Mouse (Mus musculus) liver, embryonic 16.5 days (tissue): Measurements from ENCODE around the gene Ppp2r5b. TPM values are rescaled to one million over a fixed set of nuclear protein-coding genes. Genes with fewer than 3 reads are reported as not detected.

Source experiments
- ATAC-seq: fragments of 200-750 bp; cut with Nextera tagmentation; 2 replicates; pipeline ENCODE4 v1.8.0; 2017; ENCODE audit warnings: low read depth, mild to moderate bottlenecking, moderate number of reproducible peaks, moderate library complexity
- H3K27ac ChIP-seq: fragments of 300-500 bp; sonication (generic); 2 replicates; pipeline ENCODE4 v1.5.1; 2014; ENCODE audit warnings: mild to moderate bottlenecking, low read length
- H3K27me3 ChIP-seq: fragments of 300-500 bp; sonication (generic); 2 replicates; pipeline ENCODE4 v1.6.1; 2014; ENCODE audit warnings: low read depth, low read length, mixed read lengths; ENCODE audit not compliant: control insufficient read depth, insufficient read depth
- H3K36me3 ChIP-seq: fragments of 300-500 bp; sonication (generic); 2 replicates; pipeline ENCODE4 v1.6.1; 2014; ENCODE audit warnings: mild to moderate bottlenecking; ENCODE audit not compliant: control insufficient read depth, insufficient read depth
- H3K4me1 ChIP-seq: fragments of 300-500 bp; sonication (generic); 2 replicates; pipeline ENCODE4 v1.6.1; 2014; ENCODE audit warnings: low read depth, low read length, mixed read lengths; ENCODE audit not compliant: control insufficient read depth
- H3K4me2 ChIP-seq: fragments of 300-500 bp; sonication (generic); 2 replicates; pipeline ENCODE4 v1.6.1; 2014; ENCODE audit warnings: low read depth, low read length, mixed read lengths
- H3K4me3 ChIP-seq: fragments of 300-500 bp; sonication (generic); 2 replicates; pipeline ENCODE4 v1.5.1; 2014; ENCODE audit warnings: low read depth, mild to moderate bottlenecking, low read length
- H3K9ac ChIP-seq: fragments of 300-500 bp; sonication (generic); 2 replicates; pipeline ENCODE4 v1.6.1; 2014; ENCODE audit warnings: low read depth, low read length
- H3K9me3 ChIP-seq: fragments of 300-500 bp; sonication (generic); replicated peaks from 2 replicates; pipeline ENCODE4 v1.6.1; 2016; ENCODE audit warnings: low read length; ENCODE audit not compliant: control insufficient read depth
- WGBS: fragments of 180-500 bp; shearing (Covaris S2); extraction: QIAGEN DNeasy Blood & Tissue Kit; methylation state at CpG from one replicate; pipeline ENCODE4 v1.1.7; 2014; ENCODE audit not compliant: insufficient replicate concordance; 5-methylcytosine and 5-hydroxymethylcytosine counted together
- polyA plus RNA-seq: library from polyadenylated mRNA; unstranded; fragments of >200 nt; fragmentation: Nextera tagmentation; extraction: Ambion mirVana; gene quantifications from 2 replicates; pipeline ENCODE4 v1.2.1, GENCODE M21; 2015

Gene Ppp2r5b
- polyA plus RNA-seq, 1 experiment from 2014 or later = 3.7 TPM

- 70% methylated on average over 2 of the region's 2 CpGs for WGBS
- Histone ChIP-seq H3K36me3 (no peaks in the 10 kb centered on the region), H3K9ac (no peak overlapping the region), H3K4me2 (no peak overlapping the region), H3K4me3 (no peak overlapping the region), H3K27me3 (no peaks in the 10 kb centered on the region), H3K27ac (no peak overlapping the region), H3K9me3 (no peaks in the 10 kb centered on the region), H3K4me1 (peaks cover 18% of the 10 kb centered on the region)
- ATAC-seq = no peak
These were observed 4.6 kb downstream of the Ppp2r5b start for GRCm38 (mm10) chr19:6231036-6231435.

GRCm38 (mm10) chr19:6230411-6230810 lies 5.3 kb downstream of the Ppp2r5b start:
- 51% methylated on average over 4 of the region's 4 CpGs for WGBS
- Histone ChIP-seq H3K36me3 (no peaks in the 10 kb centered on the region), H3K9ac (no peak overlapping the region), H3K4me1 (peaks cover 16% of the 10 kb centered on the region), H3K4me2 (no peak overlapping the region), H3K27me3 (no peaks in the 10 kb centered on the region), H3K4me3 (no peak overlapping the region), H3K27ac (no peak overlapping the region), H3K9me3 (no peaks in the 10 kb centered on the region)
- no peak for ATAC-seq

- Histone ChIP-seq H3K27ac (no peak overlapping the region), H3K4me2 (no peak overlapping the region), H3K9ac (no peak overlapping the region), H3K27me3 (no peaks in the 10 kb centered on the region), H3K4me1 (no peaks in the 10 kb centered on the region), H3K4me3 (no peak overlapping the region), H3K36me3 (no peaks in the 10 kb centered on the region), H3K9me3 (no peaks in the 10 kb centered on the region)
- ATAC-seq = no peak
- WGBS = 80% methylated on average over 4 of the region's 4 CpGs
These were observed 7.8 kb downstream of the Ppp2r5b start for GRCm38 (mm10) chr19:6227864-6228263.

GRCm38 (mm10) chr19:6226763-6227162 lies 8.9 kb downstream of the Ppp2r5b start:
- Histone ChIP-seq H3K9me3 (no peaks in the 10 kb centered on the region), H3K36me3 (no peaks in the 10 kb centered on the region), H3K27me3 (no peaks in the 10 kb centered on the region), H3K4me2 (no peak overlapping the region), H3K4me1 (no peaks in the 10 kb centered on the region), H3K27ac (no peak overlapping the region), H3K9ac (no peak overlapping the region), H3K4me3 (no peak overlapping the region)
- ATAC-seq = no peak
- WGBS = 78% methylated on average over 14 of the region's 14 CpGs

- Histone ChIP-seq H3K4me2 (no peak within 1 kb of the TSS), H3K9me3 (no peaks in the 10 kb centered on the region), H3K4me3 (no peak within 1 kb of the TSS), H3K9ac (no peak within 1 kb of the TSS), H3K27ac (no peak within 1 kb of the TSS), H3K4me1 (no peaks in the 10 kb centered on the region), H3K27me3 (no peaks in the 10 kb centered on the region), H3K36me3 (no peaks in the 10 kb centered on the region)
- ATAC-seq = no peak
- 21% methylated on average over 2 of the region's 2 CpGs for WGBS
These were observed 9.5 kb downstream of the Ppp2r5b start, which contains the start of gene Gpha2 for GRCm38 (mm10) chr19:6226135-6226534. TSS of gene Gpha2 (plus strand) at chr19:6226380.

GRCm38 (mm10) chr19:6218606-6219005 lies 17.1 kb downstream of the Ppp2r5b start:
- no peak overlapping the region for H3K27ac ChIP-seq
- no peaks in the 10 kb centered on the region for H3K9me3 ChIP-seq
- WGBS = 59% methylated on average over 6 of the region's 6 CpGs
- H3K4me2 ChIP-seq = no peak overlapping the region
- H3K4me3 ChIP-seq = no peak overlapping the region
- no peaks in the 10 kb centered on the region for H3K36me3 ChIP-seq
- no peaks in the 10 kb centered on the region for H3K27me3 ChIP-seq
- H3K4me1 ChIP-seq = no peaks in the 10 kb centered on the region
- no peak for ATAC-seq
- H3K9ac ChIP-seq = no peak overlapping the region

GRCm38 (mm10) chr19:6216046-6216705 lies 19.5 kb downstream of the Ppp2r5b start:
- Histone ChIP-seq H3K27ac (no peak overlapping the region), H3K9ac (no peak overlapping the region), H3K27me3 (no peaks in the 10 kb centered on the region), H3K4me2 (no peak overlapping the region), H3K4me1 (no peaks in the 10 kb centered on the region), H3K9me3 (no peaks in the 10 kb centered on the region), H3K36me3 (no peaks in the 10 kb centered on the region), H3K4me3 (no peak overlapping the region)
- no peak for ATAC-seq
- 45% methylated on average over 6 of the region's 6 CpGs for WGBS

- H3K36me3 ChIP-seq = no peaks in the 10 kb centered on the region
- H3K4me3 ChIP-seq = no peak overlapping the region
- H3K9ac ChIP-seq = no peak overlapping the region
- no peak for ATAC-seq
- no peaks in the 10 kb centered on the region for H3K27me3 ChIP-seq
- no peaks in the 10 kb centered on the region for H3K4me1 ChIP-seq
- no peaks in the 10 kb centered on the region for H3K9me3 ChIP-seq
- no peak overlapping the region for H3K27ac ChIP-seq
- H3K4me2 ChIP-seq = no peak overlapping the region
- WGBS = 63% methylated on average over 5 of the region's 5 CpGs
These were observed 29.0 kb downstream of the Ppp2r5b start for GRCm38 (mm10) chr19:6206716-6207115.

- H3K27ac ChIP-seq = no peak overlapping the region
- no peaks in the 10 kb centered on the region for H3K9me3 ChIP-seq
- H3K27me3 ChIP-seq = no peaks in the 10 kb centered on the region
- no peaks in the 10 kb centered on the region for H3K36me3 ChIP-seq
- H3K9ac ChIP-seq = no peak overlapping the region
- no peaks in the 10 kb centered on the region for H3K4me1 ChIP-seq
- no peak overlapping the region for H3K4me3 ChIP-seq
- WGBS = 56% methylated on average over 2 of the region's 2 CpGs
- no peak for ATAC-seq
- H3K4me2 ChIP-seq = no peak overlapping the region
These were observed 31.4 kb downstream of the Ppp2r5b start for GRCm38 (mm10) chr19:6204265-6204664.
